Mouse (Mus musculus) limb, embryonic 15.5 days (tissue): Measurements from ENCODE around the gene Ccdc190. TPM values are rescaled to one million over a fixed set of nuclear protein-coding genes. Genes with fewer than 3 reads are reported as not detected.

ENCODE experiments used
- ATAC-seq: fragments of 200-750 bp; cut with Nextera tagmentation; 2 replicates; pipeline ENCODE4 v1.8.0; 2017; ENCODE audit warnings: low read depth, moderate TSS enrichment; ENCODE audit not compliant: insufficient number of reproducible peaks, low FRiP score, low TSS enrichment
- H3K27ac ChIP-seq: fragments of 300-500 bp; sonication (generic); 2 replicates; pipeline ENCODE4 v1.5.1; 2015; ENCODE audit warnings: moderate library complexity, mild to moderate bottlenecking, inconsistent platforms
- H3K27me3 ChIP-seq: fragments of 300-500 bp; sonication (generic); 2 replicates; pipeline ENCODE4 v1.6.1; 2015; ENCODE audit warnings: inconsistent platforms
- H3K36me3 ChIP-seq: fragments of 300-500 bp; sonication (generic); 2 replicates; pipeline ENCODE4 v1.6.1; 2015; ENCODE audit warnings: inconsistent platforms
- H3K4me1 ChIP-seq: fragments of 300-500 bp; sonication (generic); 2 replicates; pipeline ENCODE4 v1.6.1; 2015; ENCODE audit warnings: inconsistent platforms
- H3K4me2 ChIP-seq: fragments of 300-500 bp; sonication (generic); 2 replicates; pipeline ENCODE4 v1.6.1; 2015; ENCODE audit warnings: mild to moderate bottlenecking, inconsistent platforms
- H3K4me3 ChIP-seq: fragments of 300-500 bp; sonication (generic); 2 replicates; pipeline ENCODE4 v1.5.1; 2015; ENCODE audit warnings: mild to moderate bottlenecking, inconsistent platforms
- H3K9ac ChIP-seq: fragments of 300-500 bp; sonication (generic); 2 replicates; pipeline ENCODE4 v1.6.1; 2015; ENCODE audit warnings: inconsistent platforms
- H3K9me3 ChIP-seq: fragments of 300-500 bp; sonication (generic); 2 replicates; pipeline ENCODE4 v1.6.1; 2016; ENCODE audit warnings: inconsistent platforms
- WGBS: fragments of 180-500 bp; shearing (Covaris S2); methylation state at CpG from one replicate; pipeline ENCODE4 v1.1.7; 2015; 5-methylcytosine and 5-hydroxymethylcytosine counted together
- polyA plus RNA-seq: library from polyadenylated mRNA; unstranded; fragments of >200 nt; fragmentation: Nextera tagmentation; extraction: Ambion mirVana; gene quantifications from 2 replicates; pipeline ENCODE4 v1.2.1, GENCODE M21; 2015

The Ccdc190 gene
- polyA plus RNA-seq, result 0.13 TPM in 1 of 2 replicates, not detected in the other

DNA sequence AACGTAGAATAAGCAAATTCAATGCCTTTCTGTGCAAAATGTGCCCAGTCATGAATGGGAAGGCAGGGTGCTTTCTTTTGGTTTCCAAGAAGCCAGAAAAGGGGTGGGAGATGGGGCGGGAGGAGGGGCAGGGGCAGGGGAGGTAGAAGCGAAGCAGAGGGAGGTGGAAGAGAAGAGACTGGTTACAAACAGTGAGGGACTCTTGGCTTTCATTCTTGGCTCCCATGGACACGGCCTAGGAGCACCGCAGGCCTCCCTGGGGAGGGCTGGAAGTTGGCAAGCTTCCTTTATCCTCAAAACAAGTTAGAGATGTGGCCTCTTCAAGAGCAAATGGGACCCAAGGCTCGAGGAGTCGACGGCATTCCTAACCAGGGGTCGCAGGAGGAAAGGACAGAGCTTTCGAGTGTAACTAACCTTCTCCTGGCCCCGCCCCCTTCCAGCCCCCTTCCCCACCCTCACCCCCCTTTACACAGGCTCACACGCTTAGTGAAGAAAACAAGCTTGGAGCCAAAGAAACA is at the start of gene Ccdc190:
Ccdc190 (plus strand) TSS at position 195 of the 518 bp plus-strand sequence.
- no peaks in the 10 kb centered on the region for H3K9me3 ChIP-seq
- ATAC-seq, result no peak
- no peaks in the 10 kb centered on the region for H3K27me3 ChIP-seq
- WGBS, result 21% methylated on average over 12 of the region's 12 CpGs
- H3K27ac ChIP-seq, result no peak within 1 kb of the TSS
- 0 out of 2 replicates have a peak within 1 kb of the TSS, but pooled peaks have one; percentile 22 for H3K4me2 ChIP-seq
- no peak within 1 kb of the TSS for H3K9ac ChIP-seq
- peaks cover 6% of the 10 kb centered on the region; the same call in 1 of the 2 replicates for H3K4me1 ChIP-seq
- no peaks in the 10 kb centered on the region for H3K36me3 ChIP-seq
- H3K4me3 ChIP-seq, result no peak within 1 kb of the TSS

DNA sequence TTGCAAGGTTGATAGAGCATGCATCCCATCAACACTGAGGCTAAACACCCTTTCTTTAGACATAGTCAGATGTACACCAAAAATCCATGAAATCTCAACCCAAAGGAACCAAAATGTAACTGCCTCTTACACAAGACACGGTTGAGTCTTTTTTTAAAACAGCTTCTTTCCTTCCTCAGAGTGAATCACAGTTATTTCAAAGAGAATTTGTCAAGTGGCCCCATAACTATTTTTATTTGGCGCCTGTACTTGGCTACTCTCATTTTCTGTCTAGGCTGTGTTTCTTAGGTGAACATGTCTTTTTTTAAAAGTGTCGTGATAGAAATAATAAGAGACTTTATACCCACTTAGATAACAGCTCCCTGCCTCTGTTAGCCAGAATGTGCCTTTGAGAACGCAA is 49.4 kb upstream of the Ccdc190 start:
- Histone ChIP-seq H3K27me3 (no peaks in the 10 kb centered on the region), H3K36me3 (no peaks in the 10 kb centered on the region), H3K27ac (no peak overlapping the region), H3K9ac (no peak overlapping the region), H3K4me2 (no peak overlapping the region), H3K4me1 (no peaks in the 10 kb centered on the region), H3K9me3 (no peaks in the 10 kb centered on the region), H3K4me3 (no peak overlapping the region)
- ATAC-seq, result no peak
- WGBS, result 85% methylated on average over 4 of the region's 4 CpGs

DNA sequence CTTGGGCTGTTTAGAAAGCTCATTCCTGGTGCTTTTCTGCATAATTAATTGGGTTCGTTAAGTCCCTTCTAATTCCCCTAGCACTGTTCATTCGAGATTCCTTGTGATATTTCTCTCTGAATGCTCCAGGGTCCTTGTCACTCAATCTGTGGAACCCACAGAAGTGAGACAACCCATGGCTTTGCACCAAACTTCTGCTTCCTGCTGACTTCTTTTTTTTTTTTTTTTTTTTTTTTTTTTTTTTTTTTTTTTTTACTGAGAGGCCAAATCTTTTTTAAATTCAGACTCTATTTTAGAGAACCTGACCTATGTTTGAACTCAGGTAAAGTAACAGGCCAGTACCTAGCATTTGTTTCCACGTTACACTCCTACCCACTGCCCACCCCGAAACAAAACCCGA is 48.3 kb upstream of the Ccdc190 start:
- Histone ChIP-seq H3K36me3 (no peaks in the 10 kb centered on the region), H3K4me2 (no peak overlapping the region), H3K9ac (no peak overlapping the region), H3K27ac (no peak overlapping the region), H3K4me1 (no peaks in the 10 kb centered on the region), H3K27me3 (no peaks in the 10 kb centered on the region), H3K9me3 (no peaks in the 10 kb centered on the region), H3K4me3 (no peak overlapping the region)
- ATAC-seq, result no peak
- 75% methylated on average over 5 of the region's 5 CpGs for WGBS

- H3K4me2 ChIP-seq, result no peak overlapping the region
- H3K9ac ChIP-seq, result no peak overlapping the region
- no peaks in the 10 kb centered on the region for H3K36me3 ChIP-seq
- no peaks in the 10 kb centered on the region for H3K4me1 ChIP-seq
- peak; percentile 61 for ATAC-seq
- no peak overlapping the region for H3K27ac ChIP-seq
- H3K4me3 ChIP-seq, result no peak overlapping the region
- no peaks in the 10 kb centered on the region for H3K27me3 ChIP-seq
- 59% methylated on average over 5 of the region's 5 CpGs for WGBS
- H3K9me3 ChIP-seq, result no peaks in the 10 kb centered on the region
These were observed 45.3 kb upstream of the Ccdc190 start for GRCm38 (mm10) chr1:169883081-169883565.

GRCm38 (mm10) chr1:169889250-169889649 is 39.2 kb upstream of the Ccdc190 start:
- H3K9me3 ChIP-seq, result no peaks in the 10 kb centered on the region
- H3K9ac ChIP-seq, result no peak overlapping the region
- no peak overlapping the region for H3K4me2 ChIP-seq
- H3K4me1 ChIP-seq, result no peaks in the 10 kb centered on the region
- no peaks in the 10 kb centered on the region for H3K36me3 ChIP-seq
- H3K4me3 ChIP-seq, result no peak overlapping the region
- ATAC-seq, result no peak
- no peak overlapping the region for H3K27ac ChIP-seq
- H3K27me3 ChIP-seq, result no peaks in the 10 kb centered on the region
- WGBS, result 73% methylated on average over 2 of the region's 2 CpGs

DNA sequence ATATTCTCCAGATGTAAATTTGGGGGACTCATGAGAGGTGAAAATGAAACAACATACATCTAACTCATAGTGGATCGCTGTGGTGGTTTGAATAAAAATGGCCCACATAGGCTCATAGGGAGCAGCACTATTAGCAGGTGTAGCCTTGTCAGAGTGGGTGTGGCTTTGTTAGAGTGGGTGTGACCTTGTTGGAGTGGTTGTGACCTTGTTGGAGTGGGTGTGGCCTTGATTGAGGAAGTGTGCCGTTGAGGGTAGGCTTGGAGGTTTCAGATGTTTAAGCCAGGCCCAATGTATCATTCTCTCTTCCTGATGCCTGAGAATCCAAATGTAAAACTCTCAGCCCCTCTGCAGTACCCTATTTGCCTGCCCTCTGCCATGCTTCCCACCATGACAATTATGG is 34.5 kb upstream of the Ccdc190 start:
- no peak overlapping the region for H3K9ac ChIP-seq
- no peak overlapping the region for H3K27ac ChIP-seq
- no peak overlapping the region for H3K4me3 ChIP-seq
- H3K36me3 ChIP-seq, result no peaks in the 10 kb centered on the region
- 77% methylated on average over 2 of the region's 2 CpGs for WGBS
- no peaks in the 10 kb centered on the region for H3K27me3 ChIP-seq
- no peak for ATAC-seq
- no peaks in the 10 kb centered on the region for H3K9me3 ChIP-seq
- no peak overlapping the region for H3K4me2 ChIP-seq
- H3K4me1 ChIP-seq, result no peaks in the 10 kb centered on the region

- Histone ChIP-seq H3K4me3 (no peak overlapping the region), H3K4me2 (no peak overlapping the region), H3K27ac (no peak overlapping the region), H3K9me3 (no peaks in the 10 kb centered on the region), H3K36me3 (no peaks in the 10 kb centered on the region), H3K27me3 (no peaks in the 10 kb centered on the region), H3K9ac (no peak overlapping the region), H3K4me1 (no peaks in the 10 kb centered on the region)
- 48% methylated on average over 1 of the region's 1 CpGs for WGBS
- ATAC-seq, result no peak
These were observed 32.8 kb upstream of the Ccdc190 start for GRCm38 (mm10) chr1:169895686-169896085.

DNA sequence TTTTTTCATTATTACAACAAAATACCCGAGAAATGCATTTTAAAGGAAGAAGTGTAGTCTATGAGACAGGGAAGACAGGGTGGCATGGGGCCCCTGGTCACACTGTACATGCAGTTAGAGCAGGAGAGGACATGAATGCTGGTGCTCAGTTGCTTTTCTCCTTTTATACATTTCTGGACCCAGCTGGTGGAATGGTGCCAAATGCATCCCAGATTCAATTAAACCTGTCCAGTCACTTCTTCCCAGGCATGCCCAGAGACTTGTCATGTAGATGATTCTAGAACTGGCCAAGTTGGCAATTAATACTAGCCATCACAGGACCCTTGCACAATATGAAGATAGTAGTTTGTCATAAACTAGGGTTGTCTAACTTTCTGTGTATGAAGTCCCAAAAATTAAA is 30.5 kb upstream of the Ccdc190 start:
- WGBS, result 42% methylated on average over 1 of the region's 1 CpGs
- Histone ChIP-seq H3K36me3 (no peaks in the 10 kb centered on the region), H3K4me2 (no peak overlapping the region)

GRCm38 (mm10) chr1:169898607-169899006 is 29.8 kb upstream of the Ccdc190 start:
- no peak overlapping the region for H3K4me3 ChIP-seq
- no peak overlapping the region for H3K27ac ChIP-seq
- no peaks in the 10 kb centered on the region for H3K27me3 ChIP-seq
- no peak overlapping the region for H3K9ac ChIP-seq
- no peak overlapping the region for H3K4me2 ChIP-seq
- no peaks in the 10 kb centered on the region for H3K4me1 ChIP-seq
- 79% methylated on average over 7 of the region's 7 CpGs for WGBS
- no peaks in the 10 kb centered on the region for H3K9me3 ChIP-seq
- no peak for ATAC-seq
- no peaks in the 10 kb centered on the region for H3K36me3 ChIP-seq

More for the DNA sequence above, 30.5 kb upstream of the Ccdc190 start:
- Histone ChIP-seq H3K4me1 (no peaks in the 10 kb centered on the region), H3K9me3 (no peaks in the 10 kb centered on the region), H3K4me3 (no peak overlapping the region), H3K9ac (no peak overlapping the region), H3K27ac (no peak overlapping the region), H3K27me3 (no peaks in the 10 kb centered on the region)
- ATAC-seq, result no peak

DNA sequence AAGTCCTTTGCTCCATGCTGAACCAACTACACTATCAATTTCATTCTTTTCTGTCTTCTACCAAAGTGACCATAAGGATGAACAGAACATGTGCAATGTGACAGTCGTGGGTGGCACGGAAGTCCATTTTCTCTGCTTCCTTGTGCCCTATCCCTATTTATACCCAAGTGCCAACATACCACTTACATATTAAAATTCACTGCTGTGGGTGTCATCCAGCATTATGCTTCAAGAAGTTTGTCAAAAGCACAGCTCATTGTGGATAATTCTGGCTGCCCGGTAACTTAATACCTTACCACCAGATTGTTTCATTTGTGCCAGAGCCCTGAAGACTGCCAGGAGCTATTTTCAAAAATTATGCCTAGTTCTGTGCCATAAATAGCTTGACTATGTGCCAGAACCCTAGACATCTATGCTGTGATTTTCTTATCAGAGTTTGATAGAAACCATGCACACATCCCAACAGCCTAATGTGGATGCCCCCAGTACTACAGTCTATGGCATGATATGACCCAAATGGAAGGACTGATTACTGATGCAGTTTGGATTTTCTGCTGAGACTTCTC is 27.6 kb upstream of the Ccdc190 start:
- Histone ChIP-seq H3K27me3 (no peaks in the 10 kb centered on the region), H3K4me3 (no peak overlapping the region), H3K27ac (no peak overlapping the region), H3K9ac (no peak overlapping the region), H3K9me3 (no peaks in the 10 kb centered on the region), H3K36me3 (no peaks in the 10 kb centered on the region), H3K4me1 (no peaks in the 10 kb centered on the region), H3K4me2 (no peak overlapping the region)
- no peak for ATAC-seq
- 78% methylated on average over 3 of the region's 3 CpGs for WGBS

DNA sequence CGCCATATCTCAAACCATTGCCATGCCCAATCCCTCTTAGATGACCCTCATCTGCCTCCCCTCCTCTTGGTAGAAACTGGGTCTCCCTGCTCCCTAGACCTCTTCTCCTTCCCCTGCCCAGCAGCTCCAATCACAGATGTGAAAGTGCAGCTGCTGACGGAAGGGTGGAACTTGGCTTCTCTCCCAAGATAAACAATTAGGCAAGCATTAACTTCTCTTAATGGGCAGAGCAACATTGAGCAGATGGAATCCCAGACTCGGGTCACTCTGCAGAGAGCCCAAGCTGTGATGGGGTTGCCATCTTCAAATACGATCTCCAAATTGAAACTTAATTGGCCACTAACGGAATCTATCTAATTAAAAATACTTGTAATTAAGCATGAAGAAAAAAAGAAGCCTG is 19.3 kb upstream of the Ccdc190 start:
- Histone ChIP-seq H3K36me3 (no peaks in the 10 kb centered on the region), H3K9ac (no peak overlapping the region), H3K4me2 (no peak overlapping the region), H3K4me1 (0 out of 2 replicates have a peak, but pooled peaks cover 3% of the 10 kb centered on the region), H3K27me3 (no peaks in the 10 kb centered on the region), H3K27ac (no peak overlapping the region), H3K9me3 (no peaks in the 10 kb centered on the region), H3K4me3 (no peak overlapping the region)
- WGBS, result 72% methylated on average over 5 of the region's 5 CpGs
- no peak for ATAC-seq

- Histone ChIP-seq H3K4me3 (no peak overlapping the region), H3K9me3 (no peaks in the 10 kb centered on the region), H3K9ac (no peak overlapping the region), H3K27me3 (no peaks in the 10 kb centered on the region), H3K4me1 (0 out of 2 replicates have a peak, but pooled peaks cover 3% of the 10 kb centered on the region), H3K36me3 (no peaks in the 10 kb centered on the region), H3K4me2 (no peak overlapping the region), H3K27ac (no peak overlapping the region)
- 77% methylated on average over 6 of the region's 6 CpGs for WGBS
- no peak for ATAC-seq
These were observed 18.8 kb upstream of the Ccdc190 start for GRCm38 (mm10) chr1:169909659-169910058.
